Mouse (Mus musculus) embryonic fibroblast, embryonic 13.5 days (primary cell): Measurements from ENCODE around the gene 1700129C05Rik. TPM values are rescaled to one million over a fixed set of nuclear protein-coding genes. Genes with fewer than 3 reads are reported as not detected.

Experiments used
- H3K27ac ChIP-seq: 2 replicates; pipeline ENCODE4 v1.5.1; 2012; ENCODE audit warnings: low read length, control low read depth, inconsistent platforms; ENCODE audit not compliant: insufficient read depth
- H3K4me1 ChIP-seq: 2 replicates; pipeline ENCODE4 v1.6.1; 2011; ENCODE audit warnings: low read length; ENCODE audit not compliant: control insufficient read depth, insufficient read depth
- H3K4me3 ChIP-seq: 2 replicates; pipeline ENCODE4 v1.5.1; 2011; ENCODE audit warnings: mild to moderate bottlenecking, control low read depth, low read length; ENCODE audit not compliant: insufficient read depth
- CTCF ChIP-seq: IDR thresholded peaks from 2 replicates; pipeline ENCODE4 v1.5.1; 2011; ENCODE audit warnings: mild to moderate bottlenecking, control low read depth, low read length, moderate library complexity, borderline replicate concordance; ENCODE audit not compliant: insufficient read depth
- POLR2A ChIP-seq: IDR thresholded peaks from 2 replicates; pipeline ENCODE4 v1.6.1; 2011; ENCODE audit warnings: low read depth, mild to moderate bottlenecking, control low read depth, low read length, moderate library complexity
- polyA plus RNA-seq: library from polyadenylated mRNA; stranded (reverse); fragments of >200 nt; gene quantifications from 2 replicates; pipeline ENCODE4 v1.2.4, GENCODE M21; 2011; ENCODE audit warnings: low read depth; ENCODE audit not compliant: missing spikeins, insufficient read length

The 1700129C05Rik gene
- not detected in 2 replicates for polyA plus RNA-seq

DNA sequence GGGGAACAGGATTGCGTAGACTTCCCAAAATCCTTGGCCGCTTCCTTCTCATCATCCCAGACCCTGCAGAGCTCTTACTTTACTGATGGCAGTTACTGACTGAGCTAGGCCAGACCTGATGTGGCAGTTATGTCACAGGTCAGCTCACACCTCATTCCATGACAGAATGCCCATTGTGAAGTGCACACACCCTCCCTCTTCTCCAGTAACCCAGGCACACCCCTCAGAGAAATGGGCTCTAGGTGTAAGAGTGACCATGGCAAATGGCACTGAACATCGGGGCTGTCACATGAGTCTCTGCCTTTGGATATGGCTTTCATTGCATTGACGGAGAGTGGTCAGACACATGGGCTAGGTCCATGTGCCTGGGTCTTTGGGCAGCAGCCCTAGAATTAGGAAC, at the start of gene 1700129C05Rik:
Gene 1700129C05Rik (minus strand): TSS at position 101 of the 400 bp plus-strand sequence.
- Histone ChIP-seq H3K4me3 (no peak within 1 kb of the TSS), H3K27ac (no peak within 1 kb of the TSS)
- TF ChIP-seq POLR2A (no peak), CTCF (no peak)

DNA sequence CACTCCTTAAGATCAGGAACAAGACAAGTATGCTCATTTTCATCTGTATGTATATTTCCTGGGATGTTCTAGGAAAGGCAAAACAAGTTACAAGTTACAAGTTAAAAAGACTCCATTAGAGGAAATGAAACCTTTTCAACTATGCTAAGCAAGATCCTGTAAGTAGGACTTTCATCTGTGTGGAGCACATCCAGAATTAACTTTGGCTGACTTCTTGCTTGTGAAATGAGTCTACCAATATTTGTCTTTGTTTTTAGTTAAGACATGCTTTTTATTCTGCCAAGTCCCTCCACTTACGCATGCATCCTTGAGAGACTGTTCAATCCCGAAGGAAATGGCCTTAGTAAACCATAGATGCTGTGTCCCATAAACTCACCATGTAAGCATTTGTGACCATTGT, 43.4 kb upstream of the 1700129C05Rik start:
- no peak overlapping the region for H3K4me3 ChIP-seq
- H3K4me1 ChIP-seq, result no peaks in the 10 kb centered on the region
- no peak overlapping the region for H3K27ac ChIP-seq
- TF ChIP-seq POLR2A (no peak), CTCF (no peak)

More for the DNA sequence above, at the start of gene 1700129C05Rik:
- no peaks in the 10 kb centered on the region for H3K4me1 ChIP-seq

DNA sequence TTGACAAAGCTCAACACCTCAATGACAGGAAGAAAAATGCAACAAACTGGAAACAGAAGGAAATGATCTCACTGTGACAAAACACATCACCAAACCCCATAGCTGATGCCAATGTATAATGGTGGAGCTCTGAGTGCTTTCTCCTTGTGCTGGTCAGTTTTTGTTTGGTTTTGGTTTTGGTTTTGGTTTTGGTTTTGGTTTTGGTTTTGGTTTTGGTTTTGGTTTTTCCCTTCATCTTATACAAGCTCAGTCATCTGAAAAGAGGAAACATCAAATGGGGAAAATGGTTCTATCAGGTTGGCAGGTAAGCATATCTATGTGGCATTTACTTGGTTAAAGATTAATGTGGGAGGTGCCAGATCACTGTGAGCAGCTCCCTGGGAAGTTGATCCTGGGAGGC, 42.8 kb upstream of the 1700129C05Rik start:
- Histone ChIP-seq H3K4me1 (no peaks in the 10 kb centered on the region), H3K27ac (no peak overlapping the region), H3K4me3 (no peak overlapping the region)
- no peak for TF ChIP-seq POLR2A
- no peak for TF ChIP-seq CTCF

DNA sequence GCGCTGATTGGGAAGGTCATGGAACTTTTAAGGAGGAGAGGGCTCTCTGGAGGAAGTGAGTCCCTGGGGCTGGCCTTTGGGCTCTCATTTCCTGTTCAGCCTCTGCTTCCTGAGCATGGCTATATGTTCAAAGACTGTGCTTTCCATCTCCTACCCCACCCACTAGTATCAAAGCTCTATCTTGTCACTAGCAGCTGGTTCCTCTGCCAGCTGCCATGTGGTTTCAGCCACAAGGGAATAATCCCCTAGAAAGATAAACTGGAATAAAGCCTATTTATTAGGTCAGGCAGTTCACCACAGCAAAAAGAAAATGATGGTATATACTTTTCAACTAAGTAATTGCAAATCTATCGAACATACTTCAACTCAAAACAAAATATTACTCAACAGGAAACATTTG, 40.0 kb upstream of the 1700129C05Rik start:
- Histone ChIP-seq H3K4me1 (no peaks in the 10 kb centered on the region), H3K27ac (no peak overlapping the region), H3K4me3 (no peak overlapping the region)
- TF ChIP-seq POLR2A, result no peak
- TF ChIP-seq CTCF, result no peak

DNA sequence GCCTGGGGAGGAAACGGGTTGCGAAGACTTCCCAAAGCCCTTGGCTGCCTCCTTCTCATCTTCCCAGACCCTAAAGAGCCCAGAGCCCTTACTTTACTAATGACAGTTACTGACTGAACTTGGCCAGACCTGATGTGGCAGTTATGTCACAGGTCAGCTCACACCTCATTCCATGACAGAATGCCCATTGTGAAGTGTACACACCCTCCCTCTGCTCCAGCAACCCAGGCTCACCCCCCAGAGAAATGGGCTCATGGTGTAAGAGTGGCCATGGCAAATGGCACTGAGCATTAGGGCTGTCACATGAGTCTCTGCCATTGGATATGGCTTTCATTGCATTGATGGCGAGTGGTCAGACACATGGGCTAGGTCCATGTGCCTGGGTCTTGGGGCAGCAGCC, 36.0 kb upstream of the 1700129C05Rik start, which contains the start of gene Gm5142:
Gene Gm5142 (minus strand): TSS at position 101 of the 400 bp plus-strand sequence.
- TF ChIP-seq CTCF (no peak), POLR2A (no peak)

DNA sequence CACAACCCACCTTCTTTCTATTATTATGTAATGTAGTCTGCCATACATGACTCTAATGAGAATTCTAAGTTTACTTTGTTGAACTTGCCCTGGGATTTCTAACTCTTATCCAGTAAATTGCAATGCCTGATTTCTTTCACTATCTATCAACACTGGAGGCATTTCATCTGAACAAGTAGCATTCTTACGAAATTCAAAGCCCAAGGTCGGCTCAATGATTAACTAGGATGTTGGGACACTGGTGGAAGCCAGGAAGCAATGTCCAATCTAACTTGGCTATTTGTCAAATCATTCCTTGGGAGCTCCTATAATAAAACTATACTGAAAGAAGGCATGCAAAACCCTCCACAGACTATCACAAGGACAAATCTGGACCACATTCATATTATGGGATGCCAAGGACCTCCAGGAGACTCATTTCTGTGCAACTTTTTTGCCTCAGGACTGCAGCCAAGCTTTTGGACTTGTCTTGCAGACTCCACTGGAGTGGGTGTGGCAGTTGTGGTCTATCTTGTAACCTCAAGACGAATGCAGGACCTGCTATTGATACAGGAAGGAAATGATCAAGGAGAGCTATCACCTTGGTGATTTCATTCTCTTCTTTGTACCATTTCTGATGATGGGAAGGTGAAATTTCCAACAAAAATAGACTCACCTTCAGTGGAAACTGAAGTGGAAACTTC, 14.5 kb upstream of the 1700129C05Rik start:
- no peak for TF ChIP-seq CTCF
- TF ChIP-seq POLR2A, result no peak
- Histone ChIP-seq H3K27ac (no peak overlapping the region), H3K4me3 (no peak overlapping the region), H3K4me1 (no peaks in the 10 kb centered on the region)

More for the DNA sequence above, 36.0 kb upstream of the 1700129C05Rik start, which contains the start of gene Gm5142:
- Histone ChIP-seq H3K4me3 (no peak within 1 kb of the TSS), H3K4me1 (no peaks in the 10 kb centered on the region), H3K27ac (no peak within 1 kb of the TSS)

DNA sequence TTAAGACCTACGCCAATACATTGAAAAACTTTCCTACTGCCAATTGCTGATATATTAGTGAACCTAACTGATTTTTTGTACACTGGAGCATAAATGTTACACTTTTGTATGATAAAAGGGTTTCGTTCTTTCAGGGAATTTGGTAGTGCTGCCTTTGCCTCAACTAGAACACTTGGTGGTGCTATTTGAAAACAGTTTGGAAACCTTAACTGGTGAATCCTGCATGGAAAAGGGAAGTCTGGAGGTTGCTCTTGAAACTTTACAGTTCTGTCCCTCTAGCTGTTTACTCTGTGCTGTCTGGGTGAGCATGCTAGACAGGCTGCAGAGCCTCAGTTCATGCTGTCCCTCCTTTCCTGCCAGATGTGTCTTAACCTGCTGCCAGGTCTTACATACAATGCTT, 12.9 kb upstream of the 1700129C05Rik start:
- Histone ChIP-seq H3K4me3 (no peak overlapping the region), H3K4me1 (no peaks in the 10 kb centered on the region), H3K27ac (no peak overlapping the region)
- TF ChIP-seq POLR2A (no peak), CTCF (no peak)

DNA sequence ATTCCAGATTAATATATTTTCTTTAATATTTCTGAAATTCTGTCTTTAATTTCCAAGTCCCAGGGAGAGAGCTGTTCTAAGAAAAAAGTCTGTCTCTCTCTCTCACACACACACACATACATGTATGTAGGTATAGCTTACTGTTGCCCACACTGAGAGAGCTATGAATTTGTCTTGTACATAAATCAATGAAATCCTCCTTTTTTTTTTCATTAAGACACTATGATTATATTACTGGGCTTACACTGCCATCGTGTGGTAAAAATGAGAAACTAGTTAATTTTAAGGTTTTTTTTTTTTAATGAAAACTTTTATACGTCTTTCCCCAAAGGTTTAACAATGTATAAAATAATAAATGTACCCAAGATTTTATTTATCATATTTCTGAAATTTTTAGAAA, 28.4 kb downstream of the 1700129C05Rik start:
- Histone ChIP-seq H3K4me1 (no peaks in the 10 kb centered on the region), H3K4me3 (no peak overlapping the region), H3K27ac (no peak overlapping the region)
- TF ChIP-seq POLR2A, result no peak
- no peak for TF ChIP-seq CTCF

DNA sequence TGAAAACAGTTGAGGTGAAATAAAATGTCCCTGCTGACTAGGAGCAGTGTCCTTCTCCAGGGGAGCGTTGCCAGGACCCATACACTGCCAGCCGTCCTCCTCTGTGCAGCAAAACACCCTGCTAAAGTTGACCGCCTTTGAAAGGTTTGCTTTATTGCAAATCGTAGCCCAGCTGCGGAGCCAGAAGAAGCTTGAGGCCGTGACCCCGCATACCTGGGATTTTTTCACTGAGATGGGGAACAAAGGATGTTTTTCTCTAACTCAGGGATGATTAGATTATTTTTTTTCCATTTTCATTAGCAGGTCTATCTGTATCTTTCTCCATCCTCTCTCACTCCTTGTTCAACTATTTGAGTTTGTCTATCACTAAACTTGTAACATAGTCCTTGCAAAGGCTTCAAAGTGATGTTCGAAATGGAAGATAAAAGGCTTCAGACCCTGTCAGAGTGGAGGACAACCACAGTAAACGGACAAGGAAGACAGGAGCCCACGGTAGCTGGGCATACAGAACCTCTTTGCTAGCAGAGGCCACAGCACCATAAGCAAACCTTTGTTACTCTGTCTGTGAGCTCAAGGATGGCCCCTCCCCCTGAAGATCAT, 38.6 kb downstream of the 1700129C05Rik start:
- no peaks in the 10 kb centered on the region for H3K4me1 ChIP-seq
- TF ChIP-seq POLR2A (no peak), CTCF (no peak)
- no peak overlapping the region for H3K4me3 ChIP-seq
- H3K27ac ChIP-seq, result no peak overlapping the region

DNA sequence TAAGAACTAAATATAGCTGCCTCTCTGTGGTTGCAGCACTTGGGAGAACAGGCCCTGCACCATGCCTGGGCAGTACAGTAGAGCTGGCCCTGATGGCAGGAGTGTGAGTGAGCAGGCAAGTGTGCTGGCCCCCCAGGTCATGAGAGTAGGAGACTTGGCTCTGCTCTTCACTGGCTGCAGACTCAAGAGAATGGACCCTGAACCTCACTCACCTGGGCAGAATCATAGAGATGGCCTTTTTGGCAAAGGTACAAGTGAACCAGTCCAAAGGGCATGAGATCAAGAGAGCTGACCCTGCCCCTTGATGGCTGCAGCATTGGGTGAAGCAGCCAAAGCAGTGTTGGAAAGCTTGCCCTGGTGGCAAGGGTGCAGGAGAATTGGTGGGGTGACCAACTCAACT, 49.1 kb downstream of the 1700129C05Rik start:
- Histone ChIP-seq H3K4me1 (no peaks in the 10 kb centered on the region), H3K27ac (no peak overlapping the region), H3K4me3 (no peak overlapping the region)
- no peak for TF ChIP-seq POLR2A
- no peak for TF ChIP-seq CTCF
